Mouse (Mus musculus): ENCODE data around the gene Brix1. TPM values are rescaled to one million over a fixed set of nuclear protein-coding genes. Genes with fewer than 3 reads are reported as not detected.
A peak's percentile ranks its signal among the peaks of the same experiment; 100 is the strongest.
"Not testable (repeated sequence)": the region's sequence is repeated elsewhere in the genome, so short reads cannot be mapped to it uniquely, and the experiment has no call there.

Gene Brix1
- 48.5 and 63.7 TPM in 2 replicates for polyA plus RNA-seq (2015; fragmentation: Nextera tagmentation; extraction: Ambion mirVana)

DNA sequence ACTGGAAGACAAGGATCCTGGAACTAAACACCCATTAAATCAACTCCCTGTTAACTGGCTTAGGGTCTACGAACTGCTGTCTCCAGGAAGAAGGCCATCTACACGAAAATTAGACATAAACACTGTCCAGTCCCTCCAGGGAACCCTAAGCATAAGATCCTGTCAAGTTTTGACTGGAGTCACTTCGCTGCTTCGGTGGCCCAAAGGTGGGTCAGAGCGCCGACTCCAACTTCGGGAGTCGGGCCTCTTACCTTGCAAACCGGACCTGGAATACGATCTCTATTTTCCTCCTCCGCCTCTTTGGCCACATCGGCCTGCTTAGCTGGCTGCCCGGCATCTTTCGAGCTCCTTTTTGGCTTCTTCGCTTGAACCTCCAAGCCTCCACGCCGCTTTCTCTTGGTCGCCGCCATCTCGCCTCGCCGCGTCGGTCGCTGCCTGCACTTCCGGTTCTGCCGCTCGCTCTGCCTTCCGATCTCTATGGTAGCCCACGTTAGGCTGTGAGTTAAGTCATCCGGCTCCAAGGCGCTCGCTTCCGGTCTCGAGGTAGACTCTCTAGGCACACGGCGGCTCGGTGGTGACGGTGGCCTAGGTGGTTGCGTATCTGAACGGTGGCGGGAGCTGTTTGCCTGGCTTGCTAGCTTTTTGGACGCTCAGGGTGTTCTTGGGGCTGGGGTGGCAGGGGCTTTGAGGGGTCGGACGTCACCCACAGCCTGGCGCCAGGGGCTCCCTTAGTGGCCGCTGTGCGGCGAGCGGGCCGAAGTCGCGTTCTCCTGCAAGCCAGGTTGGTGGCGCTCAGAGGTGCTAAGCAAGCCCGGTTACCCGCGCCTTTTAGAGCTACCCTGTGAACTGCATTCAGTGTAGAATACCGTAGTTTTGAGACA lies at the start of gene Brix1, which contains the start of gene Rad1:
Brix1 (minus strand) TSS at position 464 of the 881 bp plus-strand sequence.
Rad1 (plus strand) TSS at position 535 of the 881 bp plus-strand sequence.
- H3K36me3 ChIP-seq (ENCODE audit: control insufficient read depth, insufficient read depth), result peaks cover 22% of the 10 kb centered on the region
- H3K27me3 ChIP-seq (ENCODE audit: control insufficient read depth, insufficient read depth, low read length), result no peaks in the 10 kb centered on the region
- peak within 1 kb of the TSS; percentile 55 for H3K27ac ChIP-seq (ENCODE audit: low read length)
- peak within 1 kb of the TSS; percentile 82 for H3K4me3 ChIP-seq (ENCODE audit: low read length)
- H3K4me2 ChIP-seq (ENCODE audit: low read depth, low read length), result peak within 1 kb of the TSS; percentile 90
- peak within 1 kb of the TSS; percentile 87 for H3K9ac ChIP-seq (ENCODE audit: low read length)
- peaks cover 15% of the 10 kb centered on the region for H3K4me1 ChIP-seq (ENCODE audit: control insufficient read depth, insufficient read depth, low read length)
- H3K9me3 ChIP-seq (replicated peaks; ENCODE audit: control insufficient read depth, low read length), result no peaks in the 10 kb centered on the region
- under 1% methylated on average over 58 of the region's 58 CpGs for WGBS
- ATAC-seq (replicated peaks; ENCODE audit: extremely low read depth, insufficient read depth, low FRiP score), result peak; percentile 100

DNA sequence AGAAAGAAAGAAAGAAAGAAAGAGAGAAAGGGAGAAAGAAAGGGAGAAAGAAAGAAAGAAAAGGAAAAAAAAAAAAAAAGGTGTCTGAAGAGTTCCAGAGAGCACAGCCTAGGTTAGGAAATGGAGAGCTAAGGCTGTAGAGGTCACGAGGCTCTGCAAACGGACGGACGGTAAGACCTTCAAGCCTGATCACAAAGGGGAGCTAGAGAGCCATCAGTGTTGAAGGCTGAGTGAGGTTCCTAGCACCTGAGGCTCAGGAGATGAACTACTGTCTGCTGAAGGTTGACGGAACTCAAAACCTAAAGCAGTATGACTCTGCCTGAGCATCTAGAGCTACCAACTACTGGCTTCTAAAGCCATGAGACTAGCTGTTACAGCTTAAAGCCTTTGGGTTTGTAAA lies 48.8 kb upstream of the Brix1 start:
- Histone ChIP-seq H3K4me2 (ENCODE audit: low read depth, low read length) (no peak overlapping the region), H3K9me3 (replicated peaks; ENCODE audit: control insufficient read depth, low read length) (no peaks in the 10 kb centered on the region), H3K27me3 (ENCODE audit: control insufficient read depth, insufficient read depth, low read length) (no peaks in the 10 kb centered on the region), H3K9ac (ENCODE audit: low read length) (no peak overlapping the region), H3K4me3 (ENCODE audit: low read length) (no peak overlapping the region), H3K4me1 (ENCODE audit: control insufficient read depth, insufficient read depth, low read length) (no peaks in the 10 kb centered on the region), H3K27ac (ENCODE audit: low read length) (no peak overlapping the region), H3K36me3 (ENCODE audit: control insufficient read depth, insufficient read depth) (no peaks in the 10 kb centered on the region)
- ATAC-seq (replicated peaks; ENCODE audit: extremely low read depth, insufficient read depth, low FRiP score), result no peak
- 71% methylated on average over 5 of the region's 5 CpGs for WGBS

DNA sequence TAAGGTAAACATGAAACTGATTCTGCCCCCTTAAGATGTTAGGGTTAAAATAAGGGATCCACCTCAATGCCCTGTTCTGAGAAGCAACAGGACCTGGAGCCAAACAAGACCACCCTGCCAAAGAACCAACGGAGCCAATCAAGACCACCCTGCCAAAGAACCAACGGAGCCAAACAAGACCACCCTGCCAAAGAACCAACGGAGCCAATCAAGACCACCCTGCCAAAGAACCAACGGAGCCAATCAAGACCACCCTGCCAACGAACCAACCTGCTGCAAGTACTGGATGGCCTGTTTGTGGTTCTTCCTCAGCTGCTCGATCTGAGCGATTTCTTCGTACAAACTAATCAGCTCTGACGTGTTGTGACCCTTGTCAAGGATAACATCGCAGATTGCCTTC lies 47.6 kb upstream of the Brix1 start:
- 84% methylated on average over 10 of the region's 10 CpGs for WGBS
- H3K27ac ChIP-seq (ENCODE audit: low read length); H3K27me3 ChIP-seq (ENCODE audit: control insufficient read depth, insufficient read depth, low read length); H3K4me3 ChIP-seq (ENCODE audit: low read length); H3K4me1 ChIP-seq (ENCODE audit: control insufficient read depth, insufficient read depth, low read length); H3K36me3 ChIP-seq (ENCODE audit: control insufficient read depth, insufficient read depth); H3K4me2 ChIP-seq (ENCODE audit: low read depth, low read length); ATAC-seq (replicated peaks; ENCODE audit: extremely low read depth, insufficient read depth, low FRiP score); H3K9me3 ChIP-seq (replicated peaks; ENCODE audit: control insufficient read depth, low read length); H3K9ac ChIP-seq (ENCODE audit: low read length): not testable (repeated sequence)

DNA sequence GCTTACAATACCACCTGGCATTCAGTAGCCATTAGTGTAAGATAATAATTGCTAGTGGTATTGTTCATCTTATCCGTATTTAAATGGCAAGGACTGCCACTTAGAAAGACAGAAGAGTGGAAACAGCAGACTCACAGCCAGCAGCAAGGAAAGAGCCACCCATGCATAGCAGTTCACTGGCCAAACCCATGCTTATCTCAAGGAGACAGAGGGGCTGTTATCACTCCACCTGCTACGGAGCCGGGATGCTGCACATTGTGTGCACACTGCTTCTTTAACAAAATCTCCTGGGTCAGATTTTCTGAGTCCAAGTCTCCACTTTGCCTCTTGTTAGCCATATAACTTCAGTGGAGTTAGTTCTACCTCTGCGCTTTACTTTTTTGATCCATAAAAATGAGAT lies 45.6 kb upstream of the Brix1 start:
- no peak for ATAC-seq (replicated peaks; ENCODE audit: extremely low read depth, insufficient read depth, low FRiP score)
- WGBS, result 49% methylated on average over 4 of the region's 4 CpGs

DNA sequence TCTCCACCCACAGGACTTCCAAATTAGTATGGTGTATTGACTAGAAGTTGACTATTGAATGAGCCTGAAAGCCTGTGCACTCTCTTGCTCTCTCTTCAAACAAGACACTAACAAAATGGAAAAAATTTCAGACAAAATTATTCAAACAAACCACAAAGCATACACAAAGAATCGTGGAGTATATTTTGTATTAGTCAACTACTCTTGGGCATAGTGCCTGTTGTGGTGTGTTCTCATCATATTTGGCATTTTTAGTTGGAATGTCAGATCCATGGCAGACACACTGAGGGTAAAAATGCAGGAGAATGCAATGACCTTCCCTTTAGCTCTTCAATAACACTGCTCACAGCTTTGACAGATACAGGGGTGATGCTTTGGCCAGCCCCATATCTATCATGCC lies 40.1 kb upstream of the Brix1 start:
- no peak for ATAC-seq (replicated peaks; ENCODE audit: extremely low read depth, insufficient read depth, low FRiP score)
- Histone ChIP-seq H3K4me1 (ENCODE audit: control insufficient read depth, insufficient read depth, low read length) (no peaks in the 10 kb centered on the region), H3K9me3 (replicated peaks; ENCODE audit: control insufficient read depth, low read length) (no peaks in the 10 kb centered on the region), H3K36me3 (ENCODE audit: control insufficient read depth, insufficient read depth) (no peaks in the 10 kb centered on the region), H3K27me3 (ENCODE audit: control insufficient read depth, insufficient read depth, low read length) (no peaks in the 10 kb centered on the region), H3K9ac (ENCODE audit: low read length) (no peak overlapping the region), H3K27ac (ENCODE audit: low read length) (no peak overlapping the region), H3K4me3 (ENCODE audit: low read length) (no peak overlapping the region), H3K4me2 (ENCODE audit: low read depth, low read length) (no peak overlapping the region)
- 71% methylated on average over 1 of the region's 1 CpGs for WGBS

More for the DNA sequence above, 45.6 kb upstream of the Brix1 start:
- H3K36me3 ChIP-seq (ENCODE audit: control insufficient read depth, insufficient read depth), result no peaks in the 10 kb centered on the region
- H3K4me3 ChIP-seq (ENCODE audit: low read length), result no peak overlapping the region
- H3K4me2 ChIP-seq (ENCODE audit: low read depth, low read length), result no peak overlapping the region
- H3K4me1 ChIP-seq (ENCODE audit: control insufficient read depth, insufficient read depth, low read length), result no peaks in the 10 kb centered on the region
- H3K9me3 ChIP-seq (replicated peaks; ENCODE audit: control insufficient read depth, low read length), result no peaks in the 10 kb centered on the region
- no peaks in the 10 kb centered on the region for H3K27me3 ChIP-seq (ENCODE audit: control insufficient read depth, insufficient read depth, low read length)
- no peak overlapping the region for H3K9ac ChIP-seq (ENCODE audit: low read length)
- H3K27ac ChIP-seq (ENCODE audit: low read length), result no peak overlapping the region

DNA sequence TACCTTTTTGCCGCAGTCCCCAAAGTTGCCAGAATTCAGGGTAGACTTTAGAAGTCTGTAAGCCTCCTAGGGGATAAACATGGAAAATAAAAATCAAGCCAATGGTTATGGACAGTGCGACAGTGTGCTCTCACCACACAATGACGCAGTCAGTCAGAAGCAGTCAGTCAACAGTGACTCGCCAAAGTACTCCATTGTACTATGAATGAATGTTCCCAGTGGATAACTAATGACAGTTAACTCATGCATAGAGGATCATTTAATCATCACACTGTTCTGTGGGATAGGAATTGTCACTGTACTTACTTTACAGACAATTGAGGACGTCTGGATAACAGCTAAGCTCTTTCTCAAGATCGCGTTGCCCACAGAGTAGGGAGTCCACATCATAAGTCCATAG lies 29.4 kb upstream of the Brix1 start:
- 87% methylated on average over 7 of the region's 7 CpGs for WGBS
- H3K4me3 ChIP-seq (ENCODE audit: low read length), result no peak overlapping the region
- no peak for ATAC-seq (replicated peaks; ENCODE audit: extremely low read depth, insufficient read depth, low FRiP score)
- no peak overlapping the region for H3K27ac ChIP-seq (ENCODE audit: low read length)
- no peaks in the 10 kb centered on the region for H3K27me3 ChIP-seq (ENCODE audit: control insufficient read depth, insufficient read depth, low read length)
- H3K4me1 ChIP-seq (ENCODE audit: control insufficient read depth, insufficient read depth, low read length), result no peaks in the 10 kb centered on the region
- no peaks in the 10 kb centered on the region for H3K36me3 ChIP-seq (ENCODE audit: control insufficient read depth, insufficient read depth)
- no peaks in the 10 kb centered on the region for H3K9me3 ChIP-seq (replicated peaks; ENCODE audit: control insufficient read depth, low read length)
- no peak overlapping the region for H3K4me2 ChIP-seq (ENCODE audit: low read depth, low read length)
- H3K9ac ChIP-seq (ENCODE audit: low read length), result no peak overlapping the region

DNA sequence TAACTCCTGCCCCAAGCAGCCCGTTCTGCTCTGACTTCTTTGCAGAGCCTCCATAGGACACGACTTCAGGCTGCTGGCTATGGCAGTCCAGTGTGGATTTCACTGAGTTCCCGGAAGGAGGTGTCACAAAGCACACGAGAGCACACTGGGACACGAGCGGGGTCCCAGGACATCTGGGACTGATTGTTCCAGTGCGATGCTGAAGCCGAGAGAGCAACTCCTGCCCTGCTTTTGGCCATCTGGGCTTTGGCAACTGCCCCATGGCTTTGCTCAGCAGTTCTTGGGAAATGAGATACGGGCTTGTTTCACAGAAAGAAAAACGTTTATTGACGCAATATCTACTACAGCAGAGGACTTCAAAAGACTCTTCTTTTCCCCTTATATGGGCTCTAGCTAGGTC lies 20.4 kb upstream of the Brix1 start:
- Histone ChIP-seq H3K4me1 (ENCODE audit: control insufficient read depth, insufficient read depth, low read length) (no peaks in the 10 kb centered on the region), H3K9ac (ENCODE audit: low read length) (no peak overlapping the region), H3K4me3 (ENCODE audit: low read length) (no peak overlapping the region), H3K36me3 (ENCODE audit: control insufficient read depth, insufficient read depth) (no peaks in the 10 kb centered on the region), H3K9me3 (replicated peaks; ENCODE audit: control insufficient read depth, low read length) (no peaks in the 10 kb centered on the region), H3K27ac (ENCODE audit: low read length) (no peak overlapping the region), H3K4me2 (ENCODE audit: low read depth, low read length) (no peak overlapping the region), H3K27me3 (ENCODE audit: control insufficient read depth, insufficient read depth, low read length) (no peaks in the 10 kb centered on the region)
- ATAC-seq (replicated peaks; ENCODE audit: extremely low read depth, insufficient read depth, low FRiP score), result no peak
- WGBS, result 60% methylated on average over 11 of the region's 11 CpGs

DNA sequence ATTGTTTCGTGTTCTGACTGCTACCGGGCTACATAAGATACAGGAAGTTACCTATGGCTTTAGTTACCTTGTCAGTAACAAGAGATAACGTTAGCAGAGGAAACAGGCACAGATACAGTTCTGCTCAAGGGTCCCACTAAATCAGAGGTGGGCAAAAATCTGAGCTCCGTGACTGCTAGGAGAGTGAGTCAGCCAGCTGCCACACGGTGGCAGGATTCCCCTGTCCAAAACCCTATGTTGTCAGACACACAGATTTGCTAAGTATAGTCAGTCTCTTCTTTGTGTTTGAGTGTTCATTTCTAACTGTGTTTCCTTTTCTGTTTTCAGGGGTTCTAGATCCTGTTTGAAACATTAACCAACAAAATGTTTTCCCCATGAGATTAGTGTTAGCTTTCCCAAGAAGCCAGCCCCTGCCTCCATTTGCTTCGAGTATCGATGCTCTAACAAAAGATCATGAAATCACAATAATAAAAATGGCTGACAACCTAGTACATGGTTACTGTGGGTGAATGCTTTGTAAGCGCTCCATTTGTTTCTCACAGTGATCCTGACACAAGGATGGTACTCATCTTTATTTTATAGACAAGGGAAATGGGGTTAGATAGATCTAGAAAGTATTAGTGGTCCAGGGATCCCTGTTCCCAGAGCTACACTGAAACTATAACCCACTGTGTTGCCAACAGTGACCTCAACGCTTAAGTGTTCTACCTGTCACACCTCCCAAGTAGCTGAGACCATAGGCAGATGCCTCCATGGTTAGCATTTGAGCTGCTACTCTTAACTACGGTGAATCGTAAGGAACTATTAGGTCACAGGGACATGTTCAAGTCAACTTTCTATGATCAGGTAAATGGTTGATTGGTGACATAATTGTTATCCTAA lies 15.3 kb upstream of the Brix1 start:
- no peak overlapping the region for H3K4me3 ChIP-seq (ENCODE audit: low read length)
- peaks cover 3% of the 10 kb centered on the region; the same call in 1 of the 2 replicates for H3K36me3 ChIP-seq (ENCODE audit: control insufficient read depth, insufficient read depth)
- H3K27ac ChIP-seq (ENCODE audit: low read length), result no peak overlapping the region
- no peaks in the 10 kb centered on the region for H3K9me3 ChIP-seq (replicated peaks; ENCODE audit: control insufficient read depth, low read length)
- WGBS, result 53% methylated on average over 11 of the region's 11 CpGs
- H3K4me2 ChIP-seq (ENCODE audit: low read depth, low read length), result no peak overlapping the region
- H3K27me3 ChIP-seq (ENCODE audit: control insufficient read depth, insufficient read depth, low read length), result no peaks in the 10 kb centered on the region
- ATAC-seq (replicated peaks; ENCODE audit: extremely low read depth, insufficient read depth, low FRiP score), result no peak
- no peaks in the 10 kb centered on the region for H3K4me1 ChIP-seq (ENCODE audit: control insufficient read depth, insufficient read depth, low read length)
- no peak overlapping the region for H3K9ac ChIP-seq (ENCODE audit: low read length)

DNA sequence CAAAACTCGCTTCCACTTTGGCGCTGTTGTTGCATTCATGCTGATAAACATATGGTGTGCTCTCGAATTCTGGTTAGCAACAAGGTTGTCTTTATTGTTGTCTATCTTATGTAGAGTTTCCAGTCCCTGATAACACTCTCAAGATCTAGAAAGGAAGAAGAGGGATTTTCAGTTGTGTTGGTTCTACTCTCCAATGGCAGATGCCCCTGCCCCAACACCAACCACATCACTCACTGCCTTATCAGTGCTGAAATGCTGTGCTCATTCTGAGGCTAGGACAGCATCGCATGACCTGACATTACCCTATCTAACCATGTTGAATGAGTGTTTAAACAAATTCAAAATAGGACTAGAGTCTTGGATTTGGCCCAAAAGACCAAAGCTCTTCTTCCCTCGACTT lies 14.3 kb upstream of the Brix1 start:
- 52% methylated on average over 5 of the region's 5 CpGs for WGBS
- no peak for ATAC-seq (replicated peaks; ENCODE audit: extremely low read depth, insufficient read depth, low FRiP score)
- H3K36me3 ChIP-seq (ENCODE audit: control insufficient read depth, insufficient read depth), result peaks cover 4% of the 10 kb centered on the region; the same call in 1 of the 2 replicates

More for the DNA sequence above, 14.3 kb upstream of the Brix1 start:
- H3K9me3 ChIP-seq (replicated peaks; ENCODE audit: control insufficient read depth, low read length), result no peaks in the 10 kb centered on the region
- H3K4me2 ChIP-seq (ENCODE audit: low read depth, low read length), result no peak overlapping the region
- no peaks in the 10 kb centered on the region for H3K27me3 ChIP-seq (ENCODE audit: control insufficient read depth, insufficient read depth, low read length)
- no peak overlapping the region for H3K9ac ChIP-seq (ENCODE audit: low read length)
- no peak overlapping the region for H3K4me3 ChIP-seq (ENCODE audit: low read length)
- H3K27ac ChIP-seq (ENCODE audit: low read length), result no peak overlapping the region
- H3K4me1 ChIP-seq (ENCODE audit: control insufficient read depth, insufficient read depth, low read length), result no peaks in the 10 kb centered on the region
